Mouse (Mus musculus): ENCODE data around the gene Slc15a3.

DNA sequence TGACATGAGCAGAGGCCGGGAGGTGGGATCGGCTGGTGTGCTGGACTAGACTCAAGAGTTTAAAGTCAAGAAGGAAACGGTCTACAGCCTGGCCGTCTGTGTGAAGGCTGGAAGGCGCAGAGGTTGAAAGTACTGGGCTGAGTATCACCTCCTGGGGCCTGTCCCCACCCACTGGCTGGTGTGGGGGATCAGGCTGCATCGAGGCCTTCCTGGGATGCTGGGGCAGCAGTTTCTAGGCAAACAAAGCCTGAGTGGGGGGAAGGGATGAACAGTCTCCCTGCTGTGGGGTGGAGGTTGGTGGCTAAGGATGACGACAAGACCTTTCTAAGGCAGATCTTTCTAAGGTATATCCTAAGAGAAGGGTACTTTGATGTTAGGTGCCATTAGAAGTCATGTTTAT, 25.6 kb upstream of the Slc15a3 start:
- no peak for TF ChIP-seq CTCF (conservative IDR thresholded peaks at IDR 0.05; ENCODE audit: insufficient read depth, insufficient read length, low read depth, low read length)
- TF ChIP-seq POLR2A (IDR thresholded peaks at IDR 0.05; ENCODE audit: low read depth, low read length): no peak

Data from kidney, adult 2 months (tissue).